Mouse (Mus musculus) forebrain, embryonic 14.5 days (tissue): Measurements from ENCODE around the gene Kctd11. TPM values are rescaled to one million over a fixed set of nuclear protein-coding genes. Genes with fewer than 3 reads are reported as not detected.
A peak's percentile ranks its signal among the peaks of the same experiment; 100 is the strongest.

Experiments used
- ATAC-seq: fragments of 200-750 bp; cut with Nextera tagmentation; 2 replicates; pipeline ENCODE4 v1.8.0; 2017; ENCODE audit warnings: mild to moderate bottlenecking, moderate library complexity
- DNase-seq: peaks from one replicate; pipeline ENCODE4 v3.0.0-alpha.2; 2015; ENCODE audit warnings: low spot score
- H3K27ac ChIP-seq: fragments of 300-500 bp; sonication (generic); 2 replicates; pipeline ENCODE4 v1.5.1; 2014; ENCODE audit warnings: low read depth, mild to moderate bottlenecking, control low read depth, low read length, moderate library complexity
- H3K27me3 ChIP-seq: fragments of 300-500 bp; sonication (generic); replicated peaks from 2 replicates; pipeline ENCODE4 v1.6.1; 2014; ENCODE audit warnings: low read length, control low read depth, mixed read lengths; ENCODE audit not compliant: control insufficient read depth, insufficient read depth
- H3K36me3 ChIP-seq: fragments of 300-500 bp; sonication (generic); 2 replicates; pipeline ENCODE4 v1.6.1; 2014; ENCODE audit warnings: low read length, control low read depth; ENCODE audit not compliant: control insufficient read depth, insufficient read depth
- H3K4me1 ChIP-seq: fragments of 300-500 bp; sonication (generic); 2 replicates; pipeline ENCODE4 v1.6.1; 2014; ENCODE audit warnings: antibody characterized with exemption, low read length, control low read depth; ENCODE audit not compliant: control insufficient read depth, insufficient read depth
- H3K4me2 ChIP-seq: fragments of 300-500 bp; sonication (generic); 2 replicates; pipeline ENCODE4 v1.6.1; 2014; ENCODE audit warnings: mild to moderate bottlenecking, control low read depth, low read length
- H3K4me3 ChIP-seq: fragments of 300-500 bp; sonication (generic); 2 replicates; pipeline ENCODE4 v1.5.1; 2014; ENCODE audit warnings: low read depth, low read length, control low read depth
- H3K9ac ChIP-seq: fragments of 300-500 bp; sonication (generic); 2 replicates; pipeline ENCODE4 v1.6.1; 2014; ENCODE audit warnings: mild to moderate bottlenecking, low read length, control low read depth, moderate library complexity
- H3K9me3 ChIP-seq: fragments of 300-500 bp; sonication (generic); replicated peaks from 2 replicates; pipeline ENCODE4 v1.6.1; 2016; ENCODE audit warnings: low read length, control low read depth, mixed read lengths; ENCODE audit not compliant: control insufficient read depth
- WGBS: fragments of 180-500 bp; shearing (Covaris S2); extraction: QIAGEN DNeasy Blood & Tissue Kit; methylation state at CpG from one replicate; pipeline ENCODE4 v1.1.7; 2014; 5-methylcytosine and 5-hydroxymethylcytosine counted together
- polyA plus RNA-seq: library from polyadenylated mRNA; unstranded; fragments of >200 nt; fragmentation: Nextera tagmentation; extraction: Ambion mirVana; gene quantifications from 2 replicates; pipeline ENCODE4 v1.2.1, GENCODE M21; 2014

Kctd11 gene
- polyA plus RNA-seq, 1 experiment from 2014 or later, result 1.2 TPM

DNA sequence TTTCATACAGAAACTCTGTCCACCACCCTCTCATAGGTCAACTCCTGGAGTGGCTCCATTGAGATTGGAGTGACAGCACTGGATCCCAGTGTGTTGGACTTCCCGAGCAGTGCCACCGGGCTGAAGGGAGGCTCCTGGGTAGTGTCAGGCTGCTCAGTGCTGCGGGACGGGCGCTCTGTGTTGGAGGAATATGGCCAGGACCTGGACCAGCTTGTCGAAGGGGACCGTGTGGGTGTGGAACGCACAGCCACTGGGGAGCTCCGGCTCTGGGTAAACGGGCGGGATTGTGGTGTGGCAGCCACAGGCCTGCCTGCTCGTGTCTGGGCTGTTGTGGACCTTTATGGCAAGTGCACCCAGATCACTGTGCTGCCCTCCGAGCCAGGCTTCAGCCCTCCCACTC is 21.8 kb upstream of the Kctd11 start:
- DNase-seq (no peak), ATAC-seq (no peak)
- Histone ChIP-seq H3K4me1 (peaks cover 18% of the 10 kb centered on the region), H3K9me3 (no peaks in the 10 kb centered on the region), H3K9ac (no peak overlapping the region), H3K27ac (no peak overlapping the region), H3K4me2 (peak overlapping the region; percentile 87), H3K4me3 (peak overlapping the region; percentile 87), H3K36me3 (peaks cover 46% of the 10 kb centered on the region), H3K27me3 (no peaks in the 10 kb centered on the region)
- WGBS, result 92% methylated on average over 13 of the region's 13 CpGs

DNA sequence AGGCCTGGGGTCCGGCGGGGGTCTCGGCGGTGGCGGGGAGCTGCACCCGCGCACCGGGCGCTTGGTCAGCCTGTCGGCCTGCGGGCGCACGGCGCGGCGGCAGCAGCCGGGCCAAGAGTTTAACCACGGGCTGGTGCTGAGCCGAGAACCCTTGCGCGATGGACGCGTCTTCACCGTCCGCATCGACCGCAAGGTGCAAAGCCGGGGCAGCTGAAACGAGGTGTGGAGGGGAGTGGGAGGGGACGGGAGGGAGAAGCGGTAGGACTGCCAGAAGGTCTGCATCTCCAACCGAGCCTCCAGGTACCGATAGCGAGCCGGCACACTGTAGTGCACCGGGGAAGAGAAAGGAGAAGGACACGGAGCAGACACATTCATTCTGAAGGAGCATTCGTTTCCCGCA is 20.8 kb upstream of the Kctd11 start:
- Histone ChIP-seq H3K36me3 (peaks cover 36% of the 10 kb centered on the region), H3K4me1 (peaks cover 18% of the 10 kb centered on the region), H3K4me3 (peak overlapping the region; percentile 87), H3K9me3 (no peaks in the 10 kb centered on the region), H3K4me2 (peak overlapping the region; percentile 87), H3K27me3 (no peaks in the 10 kb centered on the region), H3K27ac (peak overlapping the region; percentile 92), H3K9ac (peak overlapping the region; percentile 91)
- DNase-seq (no peak), ATAC-seq (no peak; the same call in 1 of the 2 replicates)
- WGBS, result under 1% methylated on average over 34 of the region's 39 CpGs

DNA sequence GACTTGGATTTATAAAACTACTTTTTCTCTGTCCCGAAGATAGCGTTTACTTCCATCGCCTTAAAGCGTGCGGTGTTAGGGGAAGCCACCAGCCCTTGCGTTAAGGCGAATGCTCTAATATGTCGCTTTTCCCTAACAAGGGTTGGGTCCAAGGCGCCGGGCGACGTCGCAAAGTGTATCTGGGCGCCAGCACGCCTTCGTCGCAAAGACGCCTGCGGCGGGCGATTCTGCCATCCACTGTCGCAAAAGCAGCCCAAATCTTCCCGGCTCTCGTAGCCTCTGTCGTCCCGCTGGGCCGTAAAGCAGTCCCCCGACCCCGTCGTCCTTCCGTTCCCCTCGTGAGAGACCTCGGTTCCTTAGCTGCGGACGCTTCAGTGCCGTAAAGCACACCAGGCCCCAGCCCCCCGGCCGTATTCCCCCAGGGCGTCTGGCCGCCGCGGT is 20.2 kb upstream of the Kctd11 start:
- peak; percentile 80 for ATAC-seq
- no peaks in the 10 kb centered on the region for H3K9me3 ChIP-seq

DNA sequence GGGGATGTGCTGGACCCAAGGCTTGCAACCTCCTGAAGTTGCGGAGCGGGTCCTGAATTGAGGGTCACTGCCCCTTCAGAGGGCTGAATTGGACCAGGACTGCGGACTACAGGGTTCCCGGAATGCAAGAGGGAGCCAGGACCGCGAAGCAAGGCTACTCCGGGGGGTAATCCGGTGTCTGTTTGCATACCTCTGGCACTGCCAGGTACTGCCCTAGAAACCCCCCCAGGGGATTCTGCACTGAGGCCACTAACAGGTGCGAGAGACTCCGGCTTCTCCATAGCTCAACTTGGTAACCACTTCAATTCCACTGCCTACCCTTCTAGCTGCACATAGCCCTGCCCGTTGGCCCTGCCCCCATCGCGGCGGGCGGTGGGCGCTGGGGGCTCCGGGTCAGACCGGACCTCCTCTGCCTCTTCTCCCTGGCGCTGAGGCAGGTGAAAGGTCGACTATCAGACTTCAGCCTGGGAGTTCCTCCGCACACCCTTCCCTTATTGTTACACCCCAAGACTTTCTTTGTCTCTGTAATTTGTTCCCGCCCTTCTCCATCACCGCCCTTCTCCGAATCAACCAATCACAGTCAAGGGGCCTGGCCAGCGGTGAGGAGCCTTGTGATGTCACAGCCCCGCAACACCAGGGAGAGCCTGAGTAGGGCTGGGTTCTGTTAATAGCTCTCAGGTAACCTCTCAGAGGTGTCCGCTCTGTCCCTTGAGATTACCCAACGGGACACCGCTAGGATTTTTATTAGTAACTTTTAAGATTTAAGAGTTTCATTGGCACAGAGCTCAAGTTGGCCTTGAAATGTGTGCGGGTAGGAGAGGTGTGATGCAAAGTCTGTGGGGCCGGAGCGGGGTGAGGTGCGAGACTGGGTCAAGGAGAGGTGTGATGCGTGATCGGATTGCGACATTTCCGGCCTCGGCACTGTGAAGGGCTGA is 19.5 kb upstream of the Kctd11 start, which contains the start of the genes 2810408A11Rik and Neurl4:
2810408A11Rik (minus strand) TSS at position 517 of the 935 bp plus-strand sequence.
Neurl4 (plus strand) TSS at position 602 of the 935 bp plus-strand sequence.
- H3K4me2 ChIP-seq, result peak within 1 kb of the TSS; percentile 87
- H3K9ac ChIP-seq, result peak within 1 kb of the TSS; percentile 91
- DNase-seq (peak; percentile 98), ATAC-seq (peak; percentile 95)
- H3K9me3 ChIP-seq, result no peaks in the 10 kb centered on the region
- H3K27ac ChIP-seq, result peak within 1 kb of the TSS; percentile 92
- under 1% methylated on average over 38 of the region's 38 CpGs for WGBS
- peaks cover 18% of the 10 kb centered on the region for H3K4me1 ChIP-seq
- peak within 1 kb of the TSS; percentile 87 for H3K4me3 ChIP-seq
- peaks cover 23% of the 10 kb centered on the region for H3K36me3 ChIP-seq
- H3K27me3 ChIP-seq, result no peaks in the 10 kb centered on the region

More for the DNA sequence above, 20.2 kb upstream of the Kctd11 start:
- Histone ChIP-seq H3K4me1 (peaks cover 18% of the 10 kb centered on the region), H3K4me3 (peak overlapping the region; percentile 87), H3K36me3 (peaks cover 30% of the 10 kb centered on the region), H3K27me3 (no peaks in the 10 kb centered on the region), H3K27ac (peak overlapping the region; percentile 92), H3K4me2 (peak overlapping the region; percentile 87), H3K9ac (peak overlapping the region; percentile 91)
- DNase-seq, result peak; percentile 99
- WGBS, result under 1% methylated on average over 42 of the region's 42 CpGs

DNA sequence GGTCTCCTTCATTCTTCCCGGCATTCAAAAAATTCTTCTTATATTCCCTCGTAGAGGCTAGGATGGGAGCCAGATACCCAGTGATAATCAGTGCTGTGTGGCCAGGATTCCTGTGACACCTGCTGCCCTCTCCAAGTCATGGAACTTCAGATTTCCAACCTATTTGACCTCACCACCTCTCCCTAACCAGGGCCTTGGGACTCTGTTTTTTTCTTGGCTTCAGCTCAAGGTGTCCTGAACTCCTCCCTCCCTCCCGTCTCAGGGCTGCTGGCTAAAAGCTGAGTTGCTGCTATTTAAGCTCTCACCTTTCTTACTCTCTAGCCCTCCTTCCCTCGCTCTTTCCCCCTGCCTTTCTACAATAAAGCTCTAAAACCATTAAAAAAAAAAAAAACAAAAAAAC is 18.7 kb upstream of the Kctd11 start:
- peaks cover 18% of the 10 kb centered on the region for H3K4me1 ChIP-seq
- no peaks in the 10 kb centered on the region for H3K9me3 ChIP-seq
- H3K4me3 ChIP-seq, result peak overlapping the region; percentile 87
- DNase-seq, result peak; percentile 34
- ATAC-seq, result no peak
- peak overlapping the region; percentile 87 for H3K4me2 ChIP-seq
- no peaks in the 10 kb centered on the region for H3K27me3 ChIP-seq
- H3K9ac ChIP-seq, result peak overlapping the region; percentile 91
- H3K36me3 ChIP-seq, result peaks cover 14% of the 10 kb centered on the region
- H3K27ac ChIP-seq, result no peak overlapping the region
- WGBS, result 20% methylated on average over 4 of the region's 4 CpGs

DNA sequence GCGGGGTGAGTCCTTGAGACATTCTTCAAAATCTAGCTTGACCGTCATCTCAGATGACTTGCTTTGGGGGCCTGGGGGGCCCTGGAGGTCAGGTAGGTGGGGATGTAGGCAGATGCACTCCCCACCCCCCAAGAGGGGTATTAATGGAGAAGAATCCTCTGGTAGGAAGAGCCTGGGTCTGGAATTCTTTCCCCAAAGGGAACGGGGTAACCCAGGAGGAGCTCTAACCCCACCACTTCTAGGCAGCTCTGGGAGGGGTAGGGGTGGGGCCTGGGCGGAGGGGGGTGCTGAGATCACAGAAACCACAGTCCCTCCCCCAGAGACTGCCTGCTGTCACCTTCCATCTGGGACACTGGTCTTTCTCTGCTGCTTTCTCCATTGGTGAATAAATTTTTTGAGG is 14.1 kb upstream of the Kctd11 start, which contains the start of gene Acap1:
Acap1 (minus strand) TSS at position 249 of the 400 bp plus-strand sequence.
- no peak for DNase-seq
- ATAC-seq, result no peak
- Histone ChIP-seq H3K9ac (no peak within 1 kb of the TSS), H3K4me1 (peaks cover 10% of the 10 kb centered on the region; the same call in 1 of the 2 replicates), H3K4me2 (no peak within 1 kb of the TSS), H3K27ac (no peak within 1 kb of the TSS), H3K9me3 (no peaks in the 10 kb centered on the region), H3K36me3 (no peaks in the 10 kb centered on the region), H3K4me3 (no peak within 1 kb of the TSS), H3K27me3 (no peaks in the 10 kb centered on the region)
- WGBS, result 72% methylated on average over 4 of the region's 4 CpGs

DNA sequence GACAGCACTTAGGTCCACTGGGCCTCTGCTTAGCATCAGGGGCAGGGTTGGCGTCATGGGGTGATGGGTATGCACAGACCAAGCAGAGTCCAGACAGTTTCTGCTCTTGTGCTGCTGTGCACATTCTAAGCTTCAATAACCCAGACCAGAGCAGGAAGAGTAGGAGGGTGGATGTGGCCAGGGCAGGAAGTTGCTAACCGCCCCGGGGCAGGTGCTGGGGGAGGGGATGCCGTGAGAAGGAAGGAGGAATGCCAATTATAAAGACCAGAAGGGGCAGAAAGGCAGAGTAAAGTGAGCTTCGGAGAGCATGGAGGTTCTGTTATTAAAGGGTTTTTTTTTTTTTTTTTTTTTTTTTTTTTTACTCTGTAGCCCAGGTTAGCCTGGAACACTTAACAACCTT is 13.5 kb upstream of the Kctd11 start:
- H3K9ac ChIP-seq, result no peak overlapping the region
- H3K36me3 ChIP-seq, result no peaks in the 10 kb centered on the region
- H3K27me3 ChIP-seq, result no peaks in the 10 kb centered on the region
- H3K4me3 ChIP-seq, result no peak overlapping the region
- H3K27ac ChIP-seq, result no peak overlapping the region
- peaks cover 7% of the 10 kb centered on the region; the same call in 1 of the 2 replicates for H3K4me1 ChIP-seq
- H3K9me3 ChIP-seq, result no peaks in the 10 kb centered on the region
- ATAC-seq, result no peak
- DNase-seq, result no peak
- H3K4me2 ChIP-seq, result no peak overlapping the region
- 90% methylated on average over 5 of the region's 5 CpGs for WGBS

DNA sequence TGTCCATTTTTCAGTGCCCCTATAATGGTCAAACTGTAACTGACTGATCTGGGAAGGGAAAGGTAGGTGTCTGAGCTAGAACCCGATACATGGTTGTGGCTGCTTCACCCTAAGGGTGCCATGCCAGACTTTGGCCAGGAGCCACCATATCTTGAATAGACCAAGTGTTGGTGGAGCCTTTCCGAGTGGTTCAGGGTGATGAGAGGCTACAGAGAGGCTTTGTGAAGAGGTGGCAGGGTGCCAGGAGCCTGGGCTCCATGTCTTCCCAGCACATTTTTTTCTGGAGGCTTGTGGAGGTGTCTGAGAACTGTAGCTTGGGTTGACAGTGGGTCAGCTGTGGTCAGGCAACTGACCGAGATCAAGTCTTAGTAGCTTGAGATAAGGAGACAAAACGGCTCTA is 10.3 kb upstream of the Kctd11 start:
- 68% methylated on average over 4 of the region's 4 CpGs for WGBS
- Histone ChIP-seq H3K9me3 (no peaks in the 10 kb centered on the region), H3K27ac (no peak overlapping the region), H3K27me3 (no peaks in the 10 kb centered on the region), H3K4me3 (no peak overlapping the region), H3K4me2 (no peak overlapping the region), H3K9ac (no peak overlapping the region), H3K36me3 (no peaks in the 10 kb centered on the region), H3K4me1 (no peaks in the 10 kb centered on the region)
- no peak for ATAC-seq
- peak; percentile 24 for DNase-seq
